Mouse (Mus musculus): Measurements from ENCODE around the gene Tnrc18. TPM values are rescaled to one million over a fixed set of nuclear protein-coding genes. Genes with fewer than 3 reads are reported as not detected.
A peak's percentile ranks its signal among the peaks of the same experiment; 100 is the strongest.

Tnrc18 gene
- polyA plus RNA-seq, 1 experiment from 2014 or later, result 18.6 TPM

DNA sequence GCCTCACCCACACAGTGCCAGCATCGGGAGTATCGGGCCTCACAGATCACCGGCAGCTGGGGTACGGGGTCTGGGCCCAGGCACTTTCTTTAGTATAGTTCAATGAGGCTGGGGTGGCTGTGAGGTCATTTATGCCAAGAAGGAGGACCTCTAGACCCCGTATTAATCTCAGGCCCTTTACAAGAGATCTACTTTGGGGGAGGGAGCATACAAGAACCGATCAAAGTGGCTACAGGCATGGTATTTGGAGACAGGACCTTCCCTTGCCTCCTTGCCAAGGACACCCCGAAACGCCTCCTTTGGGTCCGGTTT is 4.5 kb upstream of the Tnrc18 start:
- Histone ChIP-seq H3K4me2 (peak overlapping the region; percentile 76), H3K4me3 (peak overlapping the region; percentile 94), H3K4me1 (peaks cover 34% of the 10 kb centered on the region), H3K36me3 (no peaks in the 10 kb centered on the region), H3K9me3 (no peaks in the 10 kb centered on the region), H3K27me3 (replicated peaks) (no peaks in the 10 kb centered on the region), H3K9ac (peak overlapping the region; percentile 98), H3K27ac (replicated peaks) (peak overlapping the region; percentile 100)
- WGBS, result under 1% methylated on average over 9 of the region's 9 CpGs
- ATAC-seq (ENCODE audit: extremely low read depth, insufficient number of reproducible peaks, low FRiP score, low TSS enrichment), result no peak

DNA sequence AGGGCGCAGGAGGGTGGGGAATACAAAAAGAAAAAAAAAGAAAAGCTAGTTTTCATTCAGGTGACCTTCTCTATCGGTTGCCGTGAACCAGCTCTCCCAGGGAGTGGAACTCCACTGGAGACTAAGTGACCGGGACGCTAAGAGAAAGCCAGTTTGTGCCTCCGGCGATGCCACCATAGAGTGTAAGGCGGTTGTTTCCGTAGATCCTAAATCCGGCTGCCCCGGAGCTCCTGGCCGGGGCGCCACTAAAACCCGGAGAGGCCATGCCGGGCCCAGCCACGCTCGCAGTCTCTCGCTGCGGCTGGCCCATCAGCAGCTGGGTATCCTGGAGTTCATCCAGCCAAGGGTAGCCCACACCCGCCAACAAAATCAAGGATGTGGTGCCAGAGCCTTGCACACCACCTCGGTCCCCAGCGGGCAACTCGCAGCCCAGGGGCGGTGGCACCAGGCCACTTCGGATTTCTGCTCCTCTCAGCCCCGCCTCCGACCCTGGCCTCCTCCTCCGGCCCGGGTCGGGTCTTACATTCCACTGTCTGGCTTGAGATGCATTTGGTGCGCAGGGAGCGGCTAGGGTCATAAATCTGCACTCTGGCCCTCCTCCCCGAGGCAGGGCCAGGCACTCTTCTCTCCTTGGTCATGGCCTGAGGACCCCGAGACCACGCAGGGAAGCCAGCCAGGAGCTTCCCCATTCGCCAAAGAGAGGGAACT is 4.0 kb upstream of the Tnrc18 start:
- H3K4me3 ChIP-seq, result peak overlapping the region; percentile 94
- peaks cover 34% of the 10 kb centered on the region for H3K4me1 ChIP-seq
- peak; percentile 25; the same call in 1 of the 2 replicates for ATAC-seq (ENCODE audit: extremely low read depth, insufficient number of reproducible peaks, low FRiP score, low TSS enrichment)
- H3K27me3 ChIP-seq (replicated peaks), result no peaks in the 10 kb centered on the region
- peak overlapping the region; percentile 98 for H3K9ac ChIP-seq
- 0% methylated on average over 36 of the region's 36 CpGs for WGBS
- H3K27ac ChIP-seq (replicated peaks), result peak overlapping the region; percentile 100
- peak overlapping the region; percentile 76 for H3K4me2 ChIP-seq
- no peaks in the 10 kb centered on the region for H3K9me3 ChIP-seq
- H3K36me3 ChIP-seq, result no peaks in the 10 kb centered on the region

DNA sequence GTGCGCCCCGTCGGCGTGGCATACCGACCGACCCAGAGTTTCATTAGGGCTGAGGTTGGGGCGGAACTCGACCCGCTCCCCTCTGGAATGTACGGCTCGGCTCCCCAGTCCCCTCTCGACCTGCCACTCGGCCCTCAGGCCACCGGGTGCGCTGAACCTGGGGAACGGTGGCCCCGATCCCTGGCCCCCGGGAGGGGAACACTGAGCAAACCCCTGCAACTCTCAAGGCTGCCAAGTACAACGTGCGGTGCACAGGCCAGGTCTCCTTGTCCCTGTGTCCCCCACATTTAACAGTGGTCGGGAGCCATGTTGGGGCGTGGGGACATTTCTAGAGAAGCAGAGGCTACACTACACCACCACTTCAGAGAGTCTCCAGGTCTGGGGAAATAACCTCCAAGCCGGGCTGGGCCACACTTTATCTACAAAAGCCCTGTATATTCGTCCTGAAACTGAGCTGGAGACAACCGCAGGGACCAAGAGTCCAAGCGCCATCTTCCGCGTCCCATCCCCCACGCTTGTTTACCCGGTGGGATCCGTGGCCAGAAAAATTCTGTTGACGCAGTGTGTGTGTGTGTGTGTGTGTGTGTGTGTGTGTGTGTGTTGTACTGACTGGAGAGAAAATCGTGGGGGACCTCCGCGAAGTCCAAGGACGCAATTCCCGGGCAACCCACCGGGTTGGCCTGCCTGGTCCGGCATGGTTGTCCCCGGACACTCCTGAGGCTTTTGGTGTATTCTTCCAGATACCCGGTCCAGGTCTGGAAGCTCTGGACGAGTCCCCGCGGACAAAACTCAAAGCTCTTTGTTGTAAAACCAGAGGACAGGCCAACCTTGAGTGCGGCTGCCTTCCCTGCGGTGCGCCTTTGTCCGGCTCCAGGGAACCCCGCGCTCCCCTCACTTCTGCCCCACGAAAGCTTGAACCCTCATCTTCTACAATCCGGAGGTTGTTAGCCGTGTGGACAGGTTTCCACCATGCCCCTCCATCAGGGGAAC is 3.1 kb upstream of the Tnrc18 start:
- Histone ChIP-seq H3K4me2 (peak overlapping the region; percentile 76), H3K9me3 (no peaks in the 10 kb centered on the region), H3K4me1 (peaks cover 28% of the 10 kb centered on the region), H3K27me3 (replicated peaks) (no peaks in the 10 kb centered on the region), H3K4me3 (peak overlapping the region; percentile 94), H3K36me3 (no peaks in the 10 kb centered on the region), H3K27ac (replicated peaks) (peak overlapping the region; percentile 100), H3K9ac (peak overlapping the region; percentile 98)
- no peak for ATAC-seq (ENCODE audit: extremely low read depth, insufficient number of reproducible peaks, low FRiP score, low TSS enrichment)
- WGBS, result under 1% methylated on average over 53 of the region's 53 CpGs

DNA sequence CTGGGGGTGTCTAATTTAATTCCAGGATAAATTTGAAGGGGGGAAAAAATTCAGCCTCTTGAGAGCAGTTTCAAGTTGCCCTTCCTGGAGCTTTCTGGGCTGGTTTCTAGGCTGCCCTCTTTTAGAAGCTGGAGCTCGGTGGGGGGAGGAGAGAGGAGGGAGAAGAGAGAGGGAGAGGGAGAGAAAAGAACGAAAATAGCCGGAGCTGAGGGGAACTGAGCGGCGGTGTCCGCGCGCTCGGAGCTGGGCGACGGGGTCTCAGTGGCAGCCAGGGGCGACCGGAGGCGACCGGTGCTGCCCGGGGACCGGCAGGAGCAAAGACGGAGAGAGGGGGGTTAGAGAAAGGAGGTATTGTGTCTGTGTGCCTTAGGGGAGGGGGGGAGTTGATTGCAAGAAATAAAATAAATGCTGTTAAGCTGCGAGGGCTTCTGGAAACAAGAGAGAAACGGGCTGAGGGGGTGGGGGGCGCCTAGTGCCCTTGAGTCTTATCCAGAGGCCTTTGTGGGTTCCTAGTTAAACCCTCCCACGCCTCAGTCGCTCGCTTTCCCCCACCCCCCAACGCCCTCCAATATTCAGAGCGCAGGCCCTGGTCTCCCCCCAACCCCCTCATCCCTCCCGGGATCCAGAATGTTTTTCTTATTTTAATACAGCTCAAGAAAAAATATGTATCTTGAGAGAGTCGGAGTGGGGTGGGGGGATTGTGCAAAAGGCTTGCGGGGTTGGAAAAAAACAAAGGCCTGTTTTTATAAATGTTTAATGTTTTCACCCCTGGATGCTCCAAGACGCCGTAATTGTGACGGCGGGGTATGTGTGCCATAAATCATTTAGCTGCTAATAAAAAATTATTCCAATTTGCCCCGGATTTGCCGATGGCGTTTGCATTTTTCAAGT is 2.2 kb upstream of the Tnrc18 start:
- Histone ChIP-seq H3K27ac (replicated peaks) (peak overlapping the region; percentile 100), H3K9me3 (no peaks in the 10 kb centered on the region), H3K9ac (peak overlapping the region; percentile 98), H3K4me2 (peak overlapping the region; percentile 76), H3K4me3 (peak overlapping the region; percentile 94), H3K27me3 (replicated peaks) (no peaks in the 10 kb centered on the region), H3K4me1 (peaks cover 18% of the 10 kb centered on the region), H3K36me3 (no peaks in the 10 kb centered on the region)
- WGBS, result under 1% methylated on average over 36 of the region's 36 CpGs
- no peak for ATAC-seq (ENCODE audit: extremely low read depth, insufficient number of reproducible peaks, low FRiP score, low TSS enrichment)

DNA sequence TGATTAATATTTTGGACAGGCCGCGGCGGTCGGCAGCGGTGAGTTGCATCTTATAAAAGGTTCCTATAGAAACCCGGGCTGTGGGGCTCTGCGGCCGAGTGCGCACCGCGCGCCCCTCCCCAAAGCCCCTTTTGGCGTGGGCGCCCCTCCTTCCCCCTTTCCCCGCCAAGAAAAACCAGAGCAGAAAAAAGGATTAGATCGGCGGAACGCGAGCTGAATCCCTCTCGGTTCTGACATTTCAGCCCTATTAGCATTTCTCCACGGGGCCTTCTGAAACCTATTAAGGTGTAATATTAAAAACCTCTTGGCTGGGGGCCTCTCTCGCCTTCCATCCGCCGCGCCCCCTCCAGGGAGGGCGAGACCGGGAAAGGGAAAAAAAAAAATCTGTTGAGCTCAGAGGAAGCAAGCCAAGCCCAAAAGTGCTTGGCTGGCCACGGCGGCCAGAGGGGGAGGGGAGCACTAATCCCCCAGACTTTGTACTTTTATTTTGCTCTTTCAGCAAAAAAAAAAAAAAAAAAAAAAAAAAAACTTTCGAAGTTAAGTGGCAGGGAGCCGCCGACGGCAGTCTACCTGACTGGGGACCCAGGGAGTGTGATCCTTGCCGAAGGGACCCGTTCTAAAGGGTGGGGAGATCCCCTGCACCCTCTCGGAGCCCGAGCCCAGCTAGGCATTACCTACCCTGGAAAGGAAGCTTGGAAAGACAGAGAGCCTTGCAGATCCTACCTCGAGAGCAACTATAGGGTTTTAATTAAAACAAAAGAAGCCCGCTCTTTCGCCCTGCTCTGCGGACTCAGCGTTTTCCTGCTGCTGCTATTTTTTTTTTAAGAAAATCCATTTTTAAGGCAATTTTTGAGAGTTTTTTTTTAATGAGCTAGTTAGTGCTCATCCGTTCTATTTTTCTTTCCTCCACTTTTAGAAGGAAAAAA is 1.2 kb upstream of the Tnrc18 start:
- under 1% methylated on average over 43 of the region's 43 CpGs for WGBS
- H3K4me3 ChIP-seq, result peak overlapping the region; percentile 94
- H3K4me2 ChIP-seq, result peak overlapping the region; percentile 76
- no peak for ATAC-seq (ENCODE audit: extremely low read depth, insufficient number of reproducible peaks, low FRiP score, low TSS enrichment)
- no peaks in the 10 kb centered on the region for H3K9me3 ChIP-seq
- H3K36me3 ChIP-seq, result no peaks in the 10 kb centered on the region
- peak overlapping the region; percentile 100 for H3K27ac ChIP-seq (replicated peaks)
- H3K9ac ChIP-seq, result peak overlapping the region; percentile 98
- H3K27me3 ChIP-seq (replicated peaks), result no peaks in the 10 kb centered on the region
- H3K4me1 ChIP-seq, result peaks cover 10% of the 10 kb centered on the region

DNA sequence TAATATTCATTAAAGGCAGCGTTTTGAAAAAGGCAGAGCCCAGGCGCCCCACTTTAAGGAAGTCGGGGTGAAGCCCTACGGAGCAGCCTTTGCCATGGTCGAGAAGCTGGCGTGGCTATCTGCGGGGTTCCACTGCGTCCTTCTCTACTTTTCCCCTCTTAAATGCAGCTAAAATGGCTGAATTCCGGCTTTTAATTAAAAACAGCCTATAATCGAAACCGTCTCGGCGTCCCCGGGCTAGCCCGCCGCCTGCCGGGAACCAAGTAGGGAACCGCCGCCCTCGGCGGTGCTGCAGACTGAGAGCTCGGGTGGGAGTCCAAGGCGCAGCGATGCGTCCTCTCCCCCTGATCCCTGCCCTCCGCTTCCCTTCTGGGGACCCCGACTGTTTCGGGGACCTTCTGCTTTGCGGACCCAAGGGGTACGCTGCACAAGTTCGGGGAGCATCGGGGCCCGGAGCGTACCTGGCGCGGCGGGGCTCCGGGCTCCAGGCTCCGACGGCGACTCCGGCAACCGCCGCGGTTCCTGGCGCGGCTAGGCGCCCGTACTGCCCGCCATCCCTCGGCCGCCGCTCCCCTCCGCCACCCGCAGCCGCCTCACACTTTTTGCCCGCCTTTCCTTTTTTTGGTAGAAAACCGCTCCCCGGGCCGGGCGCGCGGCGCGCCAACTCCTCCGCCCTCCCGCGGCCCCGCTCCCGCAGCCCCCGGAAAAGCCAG is 495 bp downstream of the Tnrc18 start:
- peak overlapping the region; percentile 94 for H3K4me3 ChIP-seq
- peak overlapping the region; percentile 100 for H3K27ac ChIP-seq (replicated peaks)
- 0 out of 2 replicates have a peak, but pooled peaks cover 2% of the 10 kb centered on the region for H3K36me3 ChIP-seq
- H3K9me3 ChIP-seq, result no peaks in the 10 kb centered on the region
- peaks cover 18% of the 10 kb centered on the region for H3K4me1 ChIP-seq
- H3K27me3 ChIP-seq (replicated peaks), result no peaks in the 10 kb centered on the region
- H3K4me2 ChIP-seq, result peak overlapping the region; percentile 92
- peak overlapping the region; percentile 100 for H3K9ac ChIP-seq
- WGBS, result under 1% methylated on average over 67 of the region's 71 CpGs
- no peak for ATAC-seq (ENCODE audit: extremely low read depth, insufficient number of reproducible peaks, low FRiP score, low TSS enrichment)

DNA sequence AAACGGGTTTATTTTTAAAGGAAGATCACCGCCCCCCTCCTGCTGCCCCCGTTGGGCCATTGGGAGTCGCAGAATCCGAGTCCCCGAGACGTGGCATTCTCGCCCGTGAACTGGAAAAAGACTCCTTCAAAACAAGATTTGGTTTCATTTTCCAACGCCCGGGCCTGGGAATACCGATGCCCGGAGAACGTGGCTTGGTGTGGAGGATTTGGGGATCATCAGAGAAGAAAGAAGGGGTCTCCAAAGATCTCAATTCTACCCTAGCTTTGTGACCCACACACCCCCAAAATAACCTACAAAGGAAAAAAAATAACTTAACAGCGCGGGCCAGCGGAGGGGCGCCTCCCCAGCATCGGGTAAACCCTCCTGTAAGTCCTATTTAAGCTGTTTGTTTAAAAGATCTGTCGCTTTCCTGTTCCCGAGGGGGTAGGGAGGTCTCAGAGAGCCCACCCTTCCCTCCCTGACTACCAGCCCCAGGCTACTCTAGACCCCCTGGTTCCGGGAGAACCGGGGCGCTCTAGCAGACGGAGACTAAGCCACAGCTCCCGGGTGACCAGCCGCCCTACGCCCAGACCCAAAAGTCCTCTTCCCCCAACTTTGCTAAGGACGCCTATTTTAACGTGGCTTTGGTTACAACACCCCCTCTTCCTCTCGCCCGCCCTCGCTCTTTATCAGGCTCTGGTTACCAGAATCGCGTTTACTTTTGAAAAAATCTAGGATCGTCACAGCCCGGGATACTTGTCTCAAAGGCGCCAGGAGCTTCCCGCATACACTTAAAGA is 1.2 kb downstream of the Tnrc18 start:
- no peak for ATAC-seq (ENCODE audit: extremely low read depth, insufficient number of reproducible peaks, low FRiP score, low TSS enrichment)
- peaks cover 26% of the 10 kb centered on the region for H3K4me1 ChIP-seq
- peak overlapping the region; percentile 100 for H3K27ac ChIP-seq (replicated peaks)
- under 1% methylated on average over 39 of the region's 39 CpGs for WGBS
- peak overlapping the region; percentile 92 for H3K4me2 ChIP-seq
- H3K4me3 ChIP-seq, result peak overlapping the region; percentile 94
- H3K36me3 ChIP-seq, result 0 out of 2 replicates have a peak, but pooled peaks cover 10% of the 10 kb centered on the region
- no peaks in the 10 kb centered on the region for H3K9me3 ChIP-seq
- no peaks in the 10 kb centered on the region for H3K27me3 ChIP-seq (replicated peaks)
- H3K9ac ChIP-seq, result peak overlapping the region; percentile 100

DNA sequence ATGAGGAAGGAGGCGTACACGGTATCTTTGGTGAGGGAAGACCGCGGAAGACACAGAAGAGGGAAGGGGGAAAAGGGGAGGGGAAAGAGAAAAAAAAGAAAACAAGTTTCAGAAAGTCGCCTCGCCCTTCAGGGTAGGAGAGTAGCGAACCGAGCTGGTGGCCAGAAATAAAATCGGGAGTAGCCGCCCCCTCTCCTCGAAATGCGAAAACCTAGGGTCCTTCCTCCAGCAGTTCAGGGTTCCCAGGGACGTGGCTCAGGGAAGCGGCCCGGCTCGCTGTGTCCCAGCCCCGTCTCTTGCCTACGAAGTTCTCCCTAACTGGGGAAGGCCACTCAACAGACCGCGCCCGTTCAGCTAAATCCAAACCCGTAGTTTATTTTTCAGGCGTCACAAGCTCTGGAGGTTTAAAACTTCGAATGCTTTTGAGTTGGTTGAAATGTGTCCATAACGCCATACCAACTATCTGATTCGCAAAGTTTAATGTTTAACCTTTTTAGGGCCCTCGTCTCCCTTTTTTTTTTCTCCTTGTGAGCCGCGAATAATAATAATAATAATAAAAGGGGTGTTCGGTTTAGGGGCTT is 2.0 kb downstream of the Tnrc18 start:
- 0 out of 2 replicates have a peak, but pooled peaks cover 10% of the 10 kb centered on the region for H3K36me3 ChIP-seq
- H3K9me3 ChIP-seq, result no peaks in the 10 kb centered on the region
- WGBS, result under 1% methylated on average over 30 of the region's 30 CpGs
- peak overlapping the region; percentile 94 for H3K4me3 ChIP-seq
- ATAC-seq (ENCODE audit: extremely low read depth, insufficient number of reproducible peaks, low FRiP score, low TSS enrichment), result no peak
- peaks cover 33% of the 10 kb centered on the region for H3K4me1 ChIP-seq
- peak overlapping the region; percentile 100 for H3K9ac ChIP-seq
- H3K27me3 ChIP-seq (replicated peaks), result no peaks in the 10 kb centered on the region
- H3K4me2 ChIP-seq, result peak overlapping the region; percentile 92
- H3K27ac ChIP-seq (replicated peaks), result peak overlapping the region; percentile 100
